Mouse (Mus musculus): ENCODE data around the gene Gm17571. TPM values are rescaled to one million over a fixed set of nuclear protein-coding genes. Genes with fewer than 3 reads are reported as not detected.
A peak's percentile ranks its signal among the peaks of the same experiment; 100 is the strongest.

The Gm17571 gene
- polyA plus RNA-seq, 1 experiment from 2014 or later, result not detected

GRCm38 (mm10) chr9:13414230-13414766 is 32.3 kb downstream of the Gm17571 start:
- H3K9me3 ChIP-seq (ENCODE audit: control insufficient read depth, low read length), result no peaks in the 10 kb centered on the region; the same call in 1 of the 2 replicates
- H3K27ac ChIP-seq (ENCODE audit: low read length), result no peak overlapping the region
- H3K4me2 ChIP-seq (ENCODE audit: low read depth, low read length), result no peak overlapping the region
- no peak overlapping the region for H3K4me3 ChIP-seq (ENCODE audit: low read length)
- no peak overlapping the region for H3K9ac ChIP-seq (ENCODE audit: low read length)
- H3K27me3 ChIP-seq (ENCODE audit: control insufficient read depth, insufficient read depth, low read depth, low read length), result no peaks in the 10 kb centered on the region
- peak; percentile 41; the same call in 1 of the 2 replicates for ATAC-seq (ENCODE audit: low read depth)
- peaks cover 6% of the 10 kb centered on the region; the same call in 1 of the 2 replicates for H3K36me3 ChIP-seq (ENCODE audit: control insufficient read depth, insufficient read depth, low read length)
- H3K4me1 ChIP-seq (replicated peaks; ENCODE audit: control insufficient read depth, insufficient read depth, low read length), result no peaks in the 10 kb centered on the region

Other genes starting within 250 kb of the Gm17571 start
- 9.3 and 11.1 TPM in 2 replicates for gene Jrkl, start 200.9 kb downstream of the Gm17571 start, polyA plus RNA-seq (2015; fragmentation: Nextera tagmentation; extraction: Ambion mirVana)
- gene Ccdc82, start 199.8 kb downstream of the Gm17571 start, polyA plus RNA-seq (2015; fragmentation: Nextera tagmentation; extraction: Ambion mirVana), result 14.5 and 16.3 TPM in 2 replicates
- 15.3 and 15.6 TPM in 2 replicates for gene Maml2, start 148.8 kb downstream of the Gm17571 start, polyA plus RNA-seq (2015; fragmentation: Nextera tagmentation; extraction: Ambion mirVana)

Measured in lung, embryonic 16.5 days (tissue).